Mouse (Mus musculus): ENCODE measurements around the gene Usp6nl. TPM values are rescaled to one million over a fixed set of nuclear protein-coding genes. Genes with fewer than 3 reads are reported as not detected.

Gene Usp6nl
- polyA plus RNA-seq, 1 experiment from 2014 or later: 7.9 TPM

DNA sequence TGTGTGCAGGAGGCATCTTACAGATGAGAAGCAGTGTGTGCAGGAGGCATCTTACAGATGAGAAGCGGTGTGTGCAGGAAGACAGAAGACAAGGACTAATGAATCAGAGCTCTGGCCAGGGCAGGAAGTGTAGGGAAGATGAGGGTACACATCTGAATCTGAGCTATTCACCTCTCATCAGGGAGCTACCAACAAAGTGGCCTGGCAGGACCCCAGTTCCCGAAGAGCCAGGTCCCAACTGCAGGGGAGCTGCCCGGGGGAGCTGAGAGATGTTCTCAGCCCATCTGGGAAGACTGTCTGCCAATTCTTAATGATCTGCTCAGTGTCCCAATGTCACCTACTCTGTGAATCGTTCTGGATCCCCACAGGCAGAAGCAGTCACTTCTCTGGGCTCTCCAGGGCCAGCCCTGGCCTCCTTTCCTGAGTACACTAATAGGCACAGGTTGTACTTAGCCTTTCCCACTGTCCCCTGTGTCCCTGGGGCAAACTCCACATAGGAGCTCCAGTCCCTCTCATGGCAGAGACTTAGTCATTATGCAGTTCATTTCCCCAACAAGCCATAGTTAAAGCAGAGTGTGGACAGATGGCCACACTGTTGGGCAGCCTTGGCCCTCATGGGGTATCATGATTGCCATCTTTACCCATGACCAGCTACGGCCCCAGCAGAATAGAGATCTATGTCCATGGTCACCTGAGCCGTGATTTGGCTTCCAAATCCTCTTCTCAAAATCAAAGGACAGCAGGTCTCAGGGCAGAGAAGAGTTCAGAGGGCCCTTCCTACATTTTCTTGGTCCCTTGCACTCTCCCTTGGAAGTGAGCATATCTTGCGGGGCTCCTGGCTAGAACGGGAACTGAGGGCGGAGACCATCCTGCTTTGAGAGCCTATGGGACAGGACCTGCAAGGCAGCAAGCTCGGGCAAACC is 165.4 kb downstream of the Usp6nl start:
- no peaks in the 10 kb centered on the region for H3K27me3 ChIP-seq
- no peak overlapping the region for H3K9ac ChIP-seq
- H3K36me3 ChIP-seq: no peaks in the 10 kb centered on the region
- H3K4me2 ChIP-seq: no peak overlapping the region
- H3K9me3 ChIP-seq: no peaks in the 10 kb centered on the region
- no peak overlapping the region for H3K27ac ChIP-seq (replicated peaks)
- WGBS: 81% methylated on average over 10 of the region's 10 CpGs
- H3K4me1 ChIP-seq (replicated peaks): peaks cover 17% of the 10 kb centered on the region
- ATAC-seq (ENCODE audit: low read depth): no peak
- no peak overlapping the region for H3K4me3 ChIP-seq

DNA sequence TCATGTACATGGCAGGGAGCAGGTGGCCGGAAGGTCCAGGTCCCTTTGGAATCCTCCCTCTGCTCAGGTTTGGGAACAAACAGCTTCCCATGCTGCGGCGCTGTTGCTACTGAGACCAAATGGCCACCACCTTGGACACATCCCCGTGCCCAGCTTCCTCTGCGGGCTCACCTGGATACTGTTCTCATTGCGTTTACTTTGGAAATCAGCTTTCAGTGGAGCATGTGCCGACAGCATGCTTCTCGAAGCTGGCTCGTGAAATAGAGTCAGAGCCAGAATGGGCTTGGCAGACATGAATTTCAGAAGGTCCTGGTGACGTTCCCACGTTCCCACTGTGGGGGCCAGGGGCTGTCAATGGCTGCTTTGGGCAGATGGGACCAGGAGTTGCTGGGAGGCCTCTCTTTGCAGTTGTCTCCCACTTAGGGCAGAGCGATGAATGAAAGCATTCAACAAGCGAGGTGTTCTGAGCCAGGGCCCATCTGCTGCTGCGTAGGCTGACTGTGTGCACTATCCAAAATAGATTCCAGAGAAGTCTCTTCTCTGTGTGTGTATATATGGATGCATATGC is 166.1 kb downstream of the Usp6nl start:
- Histone ChIP-seq H3K4me3 (no peak overlapping the region), H3K4me2 (no peak overlapping the region), H3K27me3 (no peaks in the 10 kb centered on the region), H3K9me3 (no peaks in the 10 kb centered on the region), H3K9ac (no peak overlapping the region), H3K4me1 (replicated peaks) (peaks cover 9% of the 10 kb centered on the region), H3K36me3 (no peaks in the 10 kb centered on the region), H3K27ac (replicated peaks) (no peak overlapping the region)
- no peak for ATAC-seq (ENCODE audit: low read depth)
- WGBS: 90% methylated on average over 14 of the region's 14 CpGs

DNA sequence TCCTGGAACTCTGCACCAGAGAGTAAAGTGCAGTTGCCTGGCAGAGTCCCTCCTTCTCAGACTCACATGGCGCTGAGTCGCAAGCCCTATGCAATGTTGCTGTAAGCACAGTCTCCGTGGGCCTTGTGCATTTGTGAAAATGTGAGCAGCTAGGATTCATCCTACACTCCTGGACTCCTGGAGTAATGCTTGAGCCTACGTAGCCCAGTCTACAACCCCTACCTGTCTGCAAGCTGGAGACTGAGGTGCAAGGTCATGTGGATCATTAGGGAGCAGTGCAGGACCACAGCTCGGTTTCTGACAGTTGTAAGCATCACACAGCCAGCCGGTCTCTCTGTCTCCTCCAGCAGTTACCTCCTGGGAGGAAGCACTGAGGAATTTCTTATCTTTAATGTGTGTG is 167.6 kb downstream of the Usp6nl start:
- Histone ChIP-seq H3K9me3 (no peaks in the 10 kb centered on the region), H3K4me2 (no peak overlapping the region), H3K27ac (replicated peaks) (no peak overlapping the region), H3K9ac (no peak overlapping the region), H3K36me3 (no peaks in the 10 kb centered on the region), H3K4me3 (no peak overlapping the region), H3K27me3 (no peaks in the 10 kb centered on the region), H3K4me1 (replicated peaks) (no peaks in the 10 kb centered on the region)
- no peak for ATAC-seq (ENCODE audit: low read depth)
- WGBS: 85% methylated on average over 6 of the region's 6 CpGs

DNA sequence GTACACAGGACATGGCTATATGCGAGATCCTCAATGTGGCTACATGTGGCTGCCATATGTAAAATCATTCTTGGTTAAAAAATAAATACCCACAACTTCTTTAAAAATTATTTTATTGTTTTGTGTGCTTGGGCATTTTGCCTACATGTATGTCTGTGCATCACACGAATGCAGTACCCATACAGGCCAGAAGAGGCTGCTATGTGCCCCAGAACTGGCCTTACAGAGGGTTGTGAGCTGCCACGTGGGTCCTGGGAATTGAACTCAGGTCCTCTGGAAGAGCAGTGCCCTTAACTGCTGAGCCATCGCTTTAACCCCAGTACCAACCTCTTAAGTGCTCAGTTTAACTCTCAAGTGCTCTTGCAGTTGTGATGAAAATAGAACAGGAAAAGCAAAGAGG is 168.4 kb downstream of the Usp6nl start:
- no peaks in the 10 kb centered on the region for H3K9me3 ChIP-seq
- no peak overlapping the region for H3K4me3 ChIP-seq
- H3K36me3 ChIP-seq: no peaks in the 10 kb centered on the region
- WGBS: 84% methylated on average over 4 of the region's 4 CpGs
- ATAC-seq (ENCODE audit: low read depth): no peak
- no peak overlapping the region for H3K4me2 ChIP-seq
- no peaks in the 10 kb centered on the region for H3K4me1 ChIP-seq (replicated peaks)
- H3K27me3 ChIP-seq: no peaks in the 10 kb centered on the region
- H3K9ac ChIP-seq: no peak overlapping the region
- H3K27ac ChIP-seq (replicated peaks): no peak overlapping the region

DNA sequence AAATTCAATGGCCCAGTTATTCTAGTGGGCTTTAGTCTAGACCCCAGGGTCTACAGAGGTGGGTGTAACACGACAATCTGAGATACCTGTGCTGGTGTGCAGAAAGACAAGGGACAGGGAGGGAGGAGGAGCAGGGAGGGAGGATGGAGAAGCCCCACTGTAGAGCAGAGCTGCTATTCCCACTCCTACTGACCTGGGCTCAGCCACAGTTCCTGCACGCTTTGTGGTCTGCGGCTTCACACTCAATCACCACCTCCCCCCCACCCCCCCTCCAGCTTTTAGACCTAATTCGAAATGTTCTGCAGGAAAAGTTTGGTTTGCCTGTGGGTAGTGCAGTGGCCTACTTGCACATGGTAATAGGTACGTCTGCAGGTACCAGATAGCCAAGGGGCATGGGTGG is 171.4 kb downstream of the Usp6nl start:
- WGBS: 82% methylated on average over 5 of the region's 5 CpGs

More for the DNA sequence above, 171.4 kb downstream of the Usp6nl start:
- Histone ChIP-seq H3K36me3 (no peaks in the 10 kb centered on the region), H3K27ac (replicated peaks) (no peak overlapping the region), H3K4me2 (no peak overlapping the region), H3K4me1 (replicated peaks) (no peaks in the 10 kb centered on the region), H3K9me3 (no peaks in the 10 kb centered on the region), H3K9ac (no peak overlapping the region), H3K27me3 (no peaks in the 10 kb centered on the region), H3K4me3 (no peak overlapping the region)
- no peak for ATAC-seq (ENCODE audit: low read depth)

Other genes starting within 250 kb of the Usp6nl start
- 4.7 and 5.6 TPM in 2 replicates for gene Proser2, start 192.5 kb upstream of the Usp6nl start, polyA plus RNA-seq (2015; fragmentation: Nextera tagmentation; extraction: Ambion mirVana)
- gene Echdc3, start 109.6 kb upstream of the Usp6nl start, polyA plus RNA-seq (2015; fragmentation: Nextera tagmentation; extraction: Ambion mirVana): 1.3 and 1.9 TPM in 2 replicates